Comparison of ENCODE assay signal across 26 mouse cellular contexts in the genomic region with DNA sequence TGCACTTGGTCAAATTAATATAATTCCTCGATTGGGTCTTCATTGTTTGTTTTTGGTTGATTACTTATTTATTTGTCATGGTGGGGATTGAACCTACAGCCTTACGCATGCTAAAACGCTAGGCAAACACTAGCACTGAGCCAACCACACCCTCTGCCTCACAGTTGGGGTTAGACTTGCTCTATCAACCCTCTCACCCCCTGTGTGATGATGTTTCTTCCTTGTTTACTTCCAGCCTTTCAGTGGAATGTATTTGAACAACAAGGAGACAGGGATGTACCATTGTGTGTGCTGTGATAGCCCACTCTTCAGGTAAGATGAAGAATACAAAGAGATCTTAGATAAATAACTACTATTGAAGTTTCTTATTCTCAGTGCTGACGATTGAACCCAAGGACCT.
"Had no signal": no experiment of that assay in that cellular context is flagged by ENCODE, and none has a peak within 500 bp of the region (broad histone marks: within the 10 kb centered on the region; RNA-seq: fewer than 3 reads in every experiment).

No protein-coding gene starts in this region.

- H3K36me3 ChIP-seq: limb, embryonic 10.5 days; limb, embryonic 13.5 days; limb, embryonic 15.5 days; liver, embryonic 13.5 days; liver, embryonic 15.5 days; lung, embryonic 15.5 days; midbrain, embryonic 10.5 days; midbrain, embryonic 12.5 days; midbrain, embryonic 13.5 days; midbrain, embryonic 15.5 days; neural tube, embryonic 12.5 days had no signal

- H3K27me3 ChIP-seq: limb, embryonic 12.5 days; limb, embryonic 13.5 days; limb, embryonic 15.5 days; liver, embryonic 12.5 days; liver, embryonic 13.5 days; liver, embryonic 15.5 days; lung, embryonic 15.5 days; megakaryocyte, embryonic 14.5 days; midbrain, embryonic 12.5 days; midbrain, embryonic 13.5 days; midbrain, embryonic 15.5 days; neural tube, embryonic 12.5 days had no signal

- H3K4me3 ChIP-seq: limb, embryonic 10.5 days; limb, embryonic 12.5 days; limb, embryonic 13.5 days; limb, embryonic 15.5 days; liver, embryonic 12.5 days; liver, embryonic 13.5 days; liver, embryonic 15.5 days; lung, embryonic 15.5 days; megakaryocyte, embryonic 14.5 days; midbrain, embryonic 10.5 days; midbrain, embryonic 12.5 days; midbrain, embryonic 13.5 days; midbrain, embryonic 15.5 days; myocyte; neural tube, embryonic 12.5 days had no signal

- H3K4me1 ChIP-seq: limb, embryonic 10.5 days; limb, embryonic 13.5 days; limb, embryonic 15.5 days; liver, embryonic 12.5 days; liver, embryonic 13.5 days; liver, embryonic 15.5 days; lung, embryonic 15.5 days; midbrain, embryonic 15.5 days; neural tube, embryonic 12.5 days had no signal

- DNase-seq: left cerebral cortex, postnatal 4 days; liver; liver, embryonic 13.5 days; liver, postnatal 0 days; lung, adult 18-20 months; lung, adult 2 months; lung, embryonic 14.5 days; lung, postnatal 10 days; lung, postnatal 14 days; lung, postnatal 36 days; lung, postnatal 4 days; midbrain, embryonic 14.5 days had no signal

- H3K9me3 ChIP-seq: limb, embryonic 10.5 days; limb, embryonic 12.5 days; limb, embryonic 13.5 days; limb, embryonic 15.5 days; liver, embryonic 12.5 days; liver, embryonic 13.5 days; liver, embryonic 15.5 days; lung, embryonic 15.5 days; megakaryocyte, embryonic 14.5 days; midbrain, embryonic 10.5 days; midbrain, embryonic 12.5 days; midbrain, embryonic 13.5 days; midbrain, embryonic 15.5 days; neural tube, embryonic 12.5 days had no signal
